Mouse (Mus musculus) cortical plate, adult 2 months (tissue): ENCODE measurements around the gene Mtnr1b. TPM values are rescaled to one million over a fixed set of nuclear protein-coding genes. Genes with fewer than 3 reads are reported as not detected.
A peak's percentile ranks its signal among the peaks of the same experiment; 100 is the strongest.
"Not testable (repeated sequence)": the region's sequence is repeated elsewhere in the genome, so short reads cannot be mapped to it uniquely, and the experiment has no call there.

Experiments
- H3K27ac ChIP-seq: fragments of 200-500 bp; 2 replicates; pipeline ENCODE4 v1.5.1; 2012; ENCODE audit warnings: low read length, control low read depth, inconsistent platforms; ENCODE audit not compliant: insufficient read depth
- H3K4me1 ChIP-seq: fragments of 200-500 bp; 2 replicates; pipeline ENCODE4 v1.6.1; 2011; ENCODE audit warnings: low read length; ENCODE audit not compliant: control insufficient read depth, insufficient read depth
- H3K4me3 ChIP-seq: fragments of 200-500 bp; 2 replicates; pipeline ENCODE4 v1.5.1; 2011; ENCODE audit warnings: mild to moderate bottlenecking, low read length, control low read depth; ENCODE audit not compliant: insufficient read depth
- CTCF ChIP-seq: fragments of 200-500 bp; IDR thresholded peaks from 2 replicates; pipeline ENCODE4 v1.5.1; 2011; ENCODE audit warnings: mild to moderate bottlenecking, control low read depth, low read length; ENCODE audit not compliant: insufficient read depth; ENCODE audit errors: extremely low read depth
- POLR2A ChIP-seq: fragments of 200-500 bp; IDR thresholded peaks from 2 replicates; pipeline ENCODE4 v1.6.1; 2011; ENCODE audit warnings: mild to moderate bottlenecking, low read length, control low read depth; ENCODE audit not compliant: insufficient read depth; ENCODE audit errors: extremely low read depth
- polyA plus RNA-seq: library from polyadenylated mRNA; depleted of rRNA; stranded (reverse); fragments of >200 nt; gene quantifications from 2 replicates; pipeline ENCODE4 v1.2.3, GENCODE M21; 2012

The Mtnr1b gene
- polyA plus RNA-seq, 1 experiment: not detected

DNA sequence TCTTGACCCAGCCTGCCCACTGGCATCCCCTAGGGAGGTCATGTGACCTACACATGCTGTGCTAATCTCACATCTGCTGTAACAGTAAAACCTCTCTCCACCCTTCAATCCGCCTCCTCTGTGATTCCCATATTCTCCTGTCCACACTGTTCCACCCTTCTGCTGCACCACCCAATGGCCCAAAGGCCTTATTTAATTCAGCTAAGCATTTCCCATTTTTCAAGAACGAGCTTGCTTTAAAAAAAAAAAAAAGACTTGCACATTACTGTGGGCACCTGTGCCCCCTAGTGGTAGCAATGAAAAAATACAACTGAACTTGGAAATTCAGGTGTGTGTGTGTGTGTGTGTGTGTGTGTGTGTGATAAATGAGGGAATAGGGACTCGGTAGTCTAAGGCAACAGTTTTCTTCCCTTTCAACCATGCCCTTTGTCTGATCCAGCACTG is 5.8 kb upstream of the Mtnr1b start:
- H3K4me3 ChIP-seq: no peak overlapping the region
- TF ChIP-seq POLR2A: no peak
- peak; percentile 29; the same call in 1 of the 2 replicates for TF ChIP-seq CTCF
- H3K4me1 ChIP-seq: no peaks in the 10 kb centered on the region
- no peak overlapping the region for H3K27ac ChIP-seq

- no peak for TF ChIP-seq POLR2A
- TF ChIP-seq CTCF: no peak
- no peak overlapping the region for H3K4me3 ChIP-seq
- H3K4me1 ChIP-seq: no peaks in the 10 kb centered on the region
- H3K27ac ChIP-seq: no peak overlapping the region
These were observed 4.3 kb downstream of the Mtnr1b start for GRCm38 (mm10) chr9:15870013-15870412.

DNA sequence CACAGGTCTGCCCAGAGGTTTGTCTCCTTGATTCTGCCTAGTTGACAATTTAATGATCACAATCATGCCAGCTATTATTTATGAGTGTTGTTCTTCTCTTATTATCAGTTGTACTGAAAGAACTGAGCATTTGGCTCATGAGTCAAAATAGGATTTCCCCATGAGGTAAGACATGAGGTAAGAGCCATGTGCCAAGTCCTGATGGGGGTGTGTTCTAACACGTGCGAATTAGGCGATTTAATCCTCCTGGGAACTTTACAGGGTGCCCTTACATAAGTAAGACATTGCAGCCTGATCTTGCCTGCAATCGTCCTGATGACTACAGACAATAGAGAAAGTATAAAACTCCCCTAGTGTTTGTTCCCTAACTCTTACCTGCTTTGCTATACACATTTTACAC is 4.9 kb downstream of the Mtnr1b start:
- no peak overlapping the region for H3K27ac ChIP-seq
- TF ChIP-seq POLR2A (no peak), CTCF (no peak)
- H3K4me3 ChIP-seq: no peak overlapping the region
- no peaks in the 10 kb centered on the region for H3K4me1 ChIP-seq

- Histone ChIP-seq H3K4me3 (no peak overlapping the region), H3K27ac (no peak overlapping the region), H3K4me1 (no peaks in the 10 kb centered on the region)
- TF ChIP-seq POLR2A (no peak), CTCF (no peak)
These were observed 7.9 kb downstream of the Mtnr1b start for GRCm38 (mm10) chr9:15866280-15867072.

GRCm38 (mm10) chr9:15861402-15861801 is 13.0 kb downstream of the Mtnr1b start:
- H3K4me1 ChIP-seq: no peaks in the 10 kb centered on the region
- no peak overlapping the region for H3K27ac ChIP-seq
- no peak for TF ChIP-seq CTCF
- no peak for TF ChIP-seq POLR2A
- H3K4me3 ChIP-seq: no peak overlapping the region

GRCm38 (mm10) chr9:15850749-15851148 is 23.6 kb downstream of the Mtnr1b start:
- Histone ChIP-seq H3K27ac (no peak overlapping the region), H3K4me3 (no peak overlapping the region), H3K4me1 (no peaks in the 10 kb centered on the region)
- TF ChIP-seq CTCF (no peak), POLR2A (no peak)

- TF ChIP-seq POLR2A (no peak), CTCF (no peak)
- Histone ChIP-seq H3K4me3 (no peak overlapping the region), H3K27ac (no peak overlapping the region)
These were observed 29.0 kb downstream of the Mtnr1b start for GRCm38 (mm10) chr9:15845390-15845789.

DNA sequence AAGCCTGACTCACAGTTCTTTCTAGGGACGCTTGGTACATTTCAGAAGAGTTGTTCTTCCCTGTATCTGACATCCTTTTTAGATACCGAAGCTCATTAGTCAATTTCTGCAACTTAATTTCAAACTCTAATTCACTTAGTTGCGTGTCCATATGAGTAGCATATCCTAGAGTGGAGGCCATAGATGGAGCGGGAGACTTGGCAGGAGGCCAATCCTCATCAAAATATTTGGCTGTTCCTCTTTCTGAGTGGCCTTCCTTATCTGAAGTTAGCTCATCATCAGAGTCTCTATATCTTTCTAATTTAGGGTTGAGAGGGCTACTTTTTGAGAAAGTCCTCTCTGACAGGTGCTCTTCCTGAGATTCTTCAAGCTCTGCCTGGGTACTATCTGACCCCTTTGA is 29.4 kb downstream of the Mtnr1b start:
- not testable (repeated sequence) for H3K4me3 ChIP-seq, H3K27ac ChIP-seq

More at GRCm38 (mm10) chr9:15845390-15845789, 29.0 kb downstream of the Mtnr1b start:
- no peaks in the 10 kb centered on the region for H3K4me1 ChIP-seq

GRCm38 (mm10) chr9:15813002-15813911 is 61.1 kb downstream of the Mtnr1b start:
- Histone ChIP-seq H3K27ac (no peak overlapping the region), H3K4me1 (no peaks in the 10 kb centered on the region), H3K4me3 (no peak overlapping the region)
- TF ChIP-seq POLR2A (no peak), CTCF (no peak)

More for the DNA sequence above, 29.4 kb downstream of the Mtnr1b start:
- not testable (repeated sequence) for H3K4me1 ChIP-seq
